Mouse (Mus musculus): ENCODE measurements around the gene Zfp513.

- TF ChIP-seq CTCF (IDR thresholded peaks at IDR 0.05; ENCODE audit: borderline replicate concordance, insufficient read depth, low read depth, low read length) = 0 out of 2 replicates have a peak, but pooled peaks have one; percentile 5
- TF ChIP-seq POLR2A (IDR thresholded peaks at IDR 0.05; ENCODE audit: borderline replicate concordance, insufficient read depth, low read length) = no peak
These were observed 2.2 kb downstream of the Zfp513 start for GRCm38 (mm10) chr5:31199893-31200292.

Measured in cerebellum, adult 2 months (tissue).